Mouse (Mus musculus): ENCODE measurements around the gene Dpp6. TPM values are rescaled to one million over a fixed set of nuclear protein-coding genes. Genes with fewer than 3 reads are reported as not detected.

Gene Dpp6
- polyA plus RNA-seq, 1 experiment from 2014 or later = 7.1 TPM

- Histone ChIP-seq H3K4me3 (ENCODE audit: low read depth, low read length) (no peak overlapping the region), H3K4me1 (replicated peaks; ENCODE audit: control insufficient read depth, insufficient read depth, low read length) (no peaks in the 10 kb centered on the region), H3K36me3 (ENCODE audit: control insufficient read depth, insufficient read depth, low read length) (no peaks in the 10 kb centered on the region), H3K9ac (ENCODE audit: low read length) (no peak overlapping the region), H3K27ac (ENCODE audit: low read depth, low read length) (no peak overlapping the region), H3K27me3 (ENCODE audit: control insufficient read depth, insufficient read depth, low read length) (no peaks in the 10 kb centered on the region), H3K4me2 (ENCODE audit: low read depth, low read length, severe bottlenecking) (no peak overlapping the region), H3K9me3 (ENCODE audit: control insufficient read depth, low read length) (no peaks in the 10 kb centered on the region)
- no peak for ATAC-seq (replicated peaks; ENCODE audit: low FRiP score)
- no peak for DNase-seq (ENCODE audit: low spot score)
- 87% methylated on average over 1 of the region's 1 CpGs for WGBS
Observed at GRCm38 (mm10) chr5:27641876-27642275, 824.9 kb downstream of the Dpp6 start.

- DNase-seq (ENCODE audit: low spot score) (peak; percentile 72), ATAC-seq (replicated peaks; ENCODE audit: low FRiP score) (0 out of 2 replicates have a peak, but pooled peaks have one; percentile 21)
Observed at GRCm38 (mm10) chr5:27651879-27652814, 835.1 kb downstream of the Dpp6 start.

GRCm38 (mm10) chr5:27656101-27656500, 839.1 kb downstream of the Dpp6 start:
- Histone ChIP-seq H3K9me3 (ENCODE audit: control insufficient read depth, low read length) (no peaks in the 10 kb centered on the region), H3K27me3 (ENCODE audit: control insufficient read depth, insufficient read depth, low read length) (no peaks in the 10 kb centered on the region), H3K4me2 (ENCODE audit: low read depth, low read length, severe bottlenecking) (no peak overlapping the region), H3K27ac (ENCODE audit: low read depth, low read length) (no peak overlapping the region), H3K4me1 (replicated peaks; ENCODE audit: control insufficient read depth, insufficient read depth, low read length) (no peaks in the 10 kb centered on the region), H3K4me3 (ENCODE audit: low read depth, low read length) (no peak overlapping the region), H3K9ac (ENCODE audit: low read length) (no peak overlapping the region), H3K36me3 (ENCODE audit: control insufficient read depth, insufficient read depth, low read length) (no peaks in the 10 kb centered on the region)
- DNase-seq (ENCODE audit: low spot score) = no peak
- 77% methylated on average over 6 of the region's 6 CpGs for WGBS
- ATAC-seq (replicated peaks; ENCODE audit: low FRiP score) = no peak

More at GRCm38 (mm10) chr5:27651879-27652814, 835.1 kb downstream of the Dpp6 start:
- no peak overlapping the region for H3K4me3 ChIP-seq (ENCODE audit: low read depth, low read length)
- H3K27ac ChIP-seq (ENCODE audit: low read depth, low read length) = no peak overlapping the region
- WGBS = 65% methylated on average over 8 of the region's 8 CpGs
- no peaks in the 10 kb centered on the region for H3K9me3 ChIP-seq (ENCODE audit: control insufficient read depth, low read length)
- no peaks in the 10 kb centered on the region for H3K36me3 ChIP-seq (ENCODE audit: control insufficient read depth, insufficient read depth, low read length)
- H3K4me2 ChIP-seq (ENCODE audit: low read depth, low read length, severe bottlenecking) = no peak overlapping the region
- H3K27me3 ChIP-seq (ENCODE audit: control insufficient read depth, insufficient read depth, low read length) = no peaks in the 10 kb centered on the region
- H3K9ac ChIP-seq (ENCODE audit: low read length) = no peak overlapping the region
- H3K4me1 ChIP-seq (replicated peaks; ENCODE audit: control insufficient read depth, insufficient read depth, low read length) = no peaks in the 10 kb centered on the region

- ATAC-seq (replicated peaks; ENCODE audit: low FRiP score) = no peak
- 89% methylated on average over 4 of the region's 4 CpGs for WGBS
- no peaks in the 10 kb centered on the region for H3K4me1 ChIP-seq (replicated peaks; ENCODE audit: control insufficient read depth, insufficient read depth, low read length)
Observed at GRCm38 (mm10) chr5:27657672-27658071, 840.7 kb downstream of the Dpp6 start.

GRCm38 (mm10) chr5:27658165-27658564, 841.2 kb downstream of the Dpp6 start:
- H3K27me3 ChIP-seq (ENCODE audit: control insufficient read depth, insufficient read depth, low read length) = no peaks in the 10 kb centered on the region
- H3K4me1 ChIP-seq (replicated peaks; ENCODE audit: control insufficient read depth, insufficient read depth, low read length) = no peaks in the 10 kb centered on the region
- no peak overlapping the region for H3K9ac ChIP-seq (ENCODE audit: low read length)
- ATAC-seq (replicated peaks; ENCODE audit: low FRiP score) (no peak), DNase-seq (ENCODE audit: low spot score) (no peak)
- H3K4me2 ChIP-seq (ENCODE audit: low read depth, low read length, severe bottlenecking) = no peak overlapping the region
- H3K36me3 ChIP-seq (ENCODE audit: control insufficient read depth, insufficient read depth, low read length) = no peaks in the 10 kb centered on the region
- no peaks in the 10 kb centered on the region for H3K9me3 ChIP-seq (ENCODE audit: control insufficient read depth, low read length)
- H3K4me3 ChIP-seq (ENCODE audit: low read depth, low read length) = no peak overlapping the region
- 90% methylated on average over 5 of the region's 5 CpGs for WGBS
- H3K27ac ChIP-seq (ENCODE audit: low read depth, low read length) = no peak overlapping the region

More at GRCm38 (mm10) chr5:27657672-27658071, 840.7 kb downstream of the Dpp6 start:
- Histone ChIP-seq H3K27ac (ENCODE audit: low read depth, low read length) (no peak overlapping the region), H3K9me3 (ENCODE audit: control insufficient read depth, low read length) (no peaks in the 10 kb centered on the region), H3K9ac (ENCODE audit: low read length) (no peak overlapping the region), H3K36me3 (ENCODE audit: control insufficient read depth, insufficient read depth, low read length) (no peaks in the 10 kb centered on the region), H3K27me3 (ENCODE audit: control insufficient read depth, insufficient read depth, low read length) (no peaks in the 10 kb centered on the region), H3K4me3 (ENCODE audit: low read depth, low read length) (no peak overlapping the region), H3K4me2 (ENCODE audit: low read depth, low read length, severe bottlenecking) (no peak overlapping the region)
- DNase-seq (ENCODE audit: low spot score) = no peak

GRCm38 (mm10) chr5:27658569-27658968, 841.6 kb downstream of the Dpp6 start:
- H3K4me3 ChIP-seq (ENCODE audit: low read depth, low read length) = no peak overlapping the region
- no peaks in the 10 kb centered on the region for H3K4me1 ChIP-seq (replicated peaks; ENCODE audit: control insufficient read depth, insufficient read depth, low read length)
- no peak overlapping the region for H3K27ac ChIP-seq (ENCODE audit: low read depth, low read length)
- H3K9ac ChIP-seq (ENCODE audit: low read length) = no peak overlapping the region
- H3K4me2 ChIP-seq (ENCODE audit: low read depth, low read length, severe bottlenecking) = no peak overlapping the region
- DNase-seq (ENCODE audit: low spot score) = no peak
- H3K9me3 ChIP-seq (ENCODE audit: control insufficient read depth, low read length) = no peaks in the 10 kb centered on the region
- H3K36me3 ChIP-seq (ENCODE audit: control insufficient read depth, insufficient read depth, low read length) = no peaks in the 10 kb centered on the region
- ATAC-seq (replicated peaks; ENCODE audit: low FRiP score) = no peak
- no peaks in the 10 kb centered on the region for H3K27me3 ChIP-seq (ENCODE audit: control insufficient read depth, insufficient read depth, low read length)

GRCm38 (mm10) chr5:27659019-27659418, 842.0 kb downstream of the Dpp6 start:
- H3K4me3 ChIP-seq (ENCODE audit: low read depth, low read length) = no peak overlapping the region
- H3K36me3 ChIP-seq (ENCODE audit: control insufficient read depth, insufficient read depth, low read length) = no peaks in the 10 kb centered on the region
- no peaks in the 10 kb centered on the region for H3K27me3 ChIP-seq (ENCODE audit: control insufficient read depth, insufficient read depth, low read length)
- DNase-seq (ENCODE audit: low spot score) (no peak), ATAC-seq (replicated peaks; ENCODE audit: low FRiP score) (no peak)
- H3K9me3 ChIP-seq (ENCODE audit: control insufficient read depth, low read length) = no peaks in the 10 kb centered on the region
- H3K9ac ChIP-seq (ENCODE audit: low read length) = no peak overlapping the region
- 83% methylated on average over 2 of the region's 2 CpGs for WGBS
- no peaks in the 10 kb centered on the region for H3K4me1 ChIP-seq (replicated peaks; ENCODE audit: control insufficient read depth, insufficient read depth, low read length)
- no peak overlapping the region for H3K4me2 ChIP-seq (ENCODE audit: low read depth, low read length, severe bottlenecking)
- H3K27ac ChIP-seq (ENCODE audit: low read depth, low read length) = no peak overlapping the region

- no peak overlapping the region for H3K4me3 ChIP-seq (ENCODE audit: low read depth, low read length)
- H3K4me1 ChIP-seq (replicated peaks; ENCODE audit: control insufficient read depth, insufficient read depth, low read length) = no peaks in the 10 kb centered on the region
- DNase-seq (ENCODE audit: low spot score) = no peak
- no peak for ATAC-seq (replicated peaks; ENCODE audit: low FRiP score)
- H3K36me3 ChIP-seq (ENCODE audit: control insufficient read depth, insufficient read depth, low read length) = no peaks in the 10 kb centered on the region
- WGBS = 76% methylated on average over 6 of the region's 6 CpGs
- no peak overlapping the region for H3K4me2 ChIP-seq (ENCODE audit: low read depth, low read length, severe bottlenecking)
- H3K9ac ChIP-seq (ENCODE audit: low read length) = no peak overlapping the region
- H3K9me3 ChIP-seq (ENCODE audit: control insufficient read depth, low read length) = no peaks in the 10 kb centered on the region
- no peak overlapping the region for H3K27ac ChIP-seq (ENCODE audit: low read depth, low read length)
- H3K27me3 ChIP-seq (ENCODE audit: control insufficient read depth, insufficient read depth, low read length) = no peaks in the 10 kb centered on the region
Observed at GRCm38 (mm10) chr5:27659781-27660180, 842.8 kb downstream of the Dpp6 start.

GRCm38 (mm10) chr5:27664111-27664510, 847.1 kb downstream of the Dpp6 start:
- Histone ChIP-seq H3K27me3 (ENCODE audit: control insufficient read depth, insufficient read depth, low read length) (no peaks in the 10 kb centered on the region), H3K4me1 (replicated peaks; ENCODE audit: control insufficient read depth, insufficient read depth, low read length) (no peaks in the 10 kb centered on the region), H3K36me3 (ENCODE audit: control insufficient read depth, insufficient read depth, low read length) (no peaks in the 10 kb centered on the region), H3K9ac (ENCODE audit: low read length) (no peak overlapping the region), H3K27ac (ENCODE audit: low read depth, low read length) (no peak overlapping the region), H3K4me2 (ENCODE audit: low read depth, low read length, severe bottlenecking) (no peak overlapping the region), H3K9me3 (ENCODE audit: control insufficient read depth, low read length) (no peaks in the 10 kb centered on the region), H3K4me3 (ENCODE audit: low read depth, low read length) (no peak overlapping the region)
- no peak for DNase-seq (ENCODE audit: low spot score)
- 90% methylated on average over 4 of the region's 4 CpGs for WGBS
- ATAC-seq (replicated peaks; ENCODE audit: low FRiP score) = no peak

Data from forebrain, embryonic 11.5 days (tissue).